Mouse (Mus musculus) embryonic facial prominence, embryonic 11.5 days (tissue): ENCODE data around the gene Rapgef1. TPM values are rescaled to one million over a fixed set of nuclear protein-coding genes. Genes with fewer than 3 reads are reported as not detected.
A peak's percentile ranks its signal among the peaks of the same experiment; 100 is the strongest.
"Not testable (repeated sequence)": the region's sequence is repeated elsewhere in the genome, so short reads cannot be mapped to it uniquely, and the experiment has no call there.

ENCODE experiments used
- ATAC-seq: fragments of 200-750 bp; cut with Nextera tagmentation; replicated peaks from 2 replicates; pipeline ENCODE4 v1.8.0; 2017; ENCODE audit warnings: low read depth; ENCODE audit not compliant: insufficient number of reproducible peaks, low FRiP score, low TSS enrichment
- DNase-seq: peaks from one replicate; pipeline ENCODE4 v3.0.0-alpha.2; 2015; ENCODE audit warnings: low spot score
- H3K27ac ChIP-seq: fragments of 300-500 bp; sonication (generic); replicated peaks from 2 replicates; pipeline ENCODE4 v1.5.1; 2014; ENCODE audit warnings: mild to moderate bottlenecking, low read depth, low read length, control low read depth
- H3K27me3 ChIP-seq: fragments of 300-500 bp; sonication (generic); 2 replicates; pipeline ENCODE4 v1.6.1; 2014; ENCODE audit warnings: mild to moderate bottlenecking, low read length, moderate library complexity, mixed read lengths; ENCODE audit not compliant: control insufficient read depth, insufficient read depth
- H3K36me3 ChIP-seq: fragments of 300-500 bp; sonication (generic); replicated peaks from 2 replicates; pipeline ENCODE4 v1.6.1; 2014; ENCODE audit warnings: low read depth, mild to moderate bottlenecking, low read length, moderate library complexity, mixed read lengths; ENCODE audit not compliant: control insufficient read depth, insufficient read depth
- H3K4me1 ChIP-seq: fragments of 300-500 bp; sonication (generic); 2 replicates; pipeline ENCODE4 v1.6.1; 2014; ENCODE audit warnings: low read length, mixed read lengths; ENCODE audit not compliant: control insufficient read depth, insufficient read depth
- H3K4me2 ChIP-seq: fragments of 300-500 bp; sonication (generic); 2 replicates; pipeline ENCODE4 v1.6.1; 2014; ENCODE audit warnings: low read depth, mild to moderate bottlenecking, control low read depth, low read length, moderate library complexity
- H3K4me3 ChIP-seq: fragments of 300-500 bp; sonication (generic); 2 replicates; pipeline ENCODE4 v1.5.1; 2014; ENCODE audit warnings: low read depth, low read length, control low read depth
- H3K9ac ChIP-seq: fragments of 300-500 bp; sonication (generic); replicated peaks from 2 replicates; pipeline ENCODE4 v1.6.1; 2014; ENCODE audit warnings: mild to moderate bottlenecking, control low read depth, low read length
- H3K9me3 ChIP-seq: fragments of 300-500 bp; sonication (generic); replicated peaks from 2 replicates; pipeline ENCODE4 v1.6.1; 2016; ENCODE audit warnings: mild to moderate bottlenecking, low read length, inconsistent platforms, mixed read lengths; ENCODE audit not compliant: control insufficient read depth
- WGBS: fragments of 180-500 bp; shearing (Covaris S2); extraction: QIAGEN DNeasy Blood & Tissue Kit; methylation state at CpG from one replicate; pipeline ENCODE4 v1.1.7; 2014; 5-methylcytosine and 5-hydroxymethylcytosine counted together
- polyA plus RNA-seq: library from polyadenylated mRNA; unstranded; fragments of >200 nt; fragmentation: Nextera tagmentation; extraction: Ambion mirVana; gene quantifications from 2 replicates; pipeline ENCODE4 v1.2.1, GENCODE M21; 2014

Rapgef1 gene
- polyA plus RNA-seq, 1 experiment from 2014 or later: 14.0 TPM

DNA sequence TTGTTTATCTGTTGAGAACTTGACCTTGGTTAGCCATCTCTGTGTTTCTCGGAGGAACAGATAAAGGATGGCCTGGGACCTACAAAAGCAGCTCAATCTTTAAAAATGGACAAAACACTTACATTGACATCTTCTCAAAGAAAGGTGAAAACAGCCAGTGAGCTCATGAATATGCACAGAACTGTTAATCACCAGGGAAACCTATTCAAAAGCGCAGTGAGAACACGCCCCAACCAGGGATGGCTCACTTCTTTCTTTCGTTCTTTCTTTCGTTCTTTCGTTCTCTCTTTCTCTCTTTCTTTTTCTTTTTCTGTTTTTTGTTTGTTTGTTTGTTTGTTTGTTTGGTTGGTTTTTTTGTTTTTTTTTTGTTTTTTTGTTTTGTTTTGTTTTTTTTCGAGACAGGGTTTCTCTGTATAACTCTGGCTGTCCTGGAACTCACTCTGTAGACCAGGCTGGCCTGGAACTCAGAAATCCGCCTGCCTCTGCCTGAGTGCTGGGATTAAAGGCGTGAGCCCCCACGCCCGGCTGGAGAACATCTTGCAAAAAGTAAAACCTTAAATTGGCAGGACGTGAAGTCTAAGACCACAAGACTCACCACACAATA lies 12.1 kb downstream of the Rapgef1 start:
- not testable (repeated sequence) for DNase-seq, H3K4me1 ChIP-seq, ATAC-seq, H3K27me3 ChIP-seq, H3K4me2 ChIP-seq, H3K9ac ChIP-seq, H3K9me3 ChIP-seq, H3K4me3 ChIP-seq, H3K36me3 ChIP-seq, H3K27ac ChIP-seq
- 91% methylated on average over 12 of the region's 12 CpGs for WGBS

DNA sequence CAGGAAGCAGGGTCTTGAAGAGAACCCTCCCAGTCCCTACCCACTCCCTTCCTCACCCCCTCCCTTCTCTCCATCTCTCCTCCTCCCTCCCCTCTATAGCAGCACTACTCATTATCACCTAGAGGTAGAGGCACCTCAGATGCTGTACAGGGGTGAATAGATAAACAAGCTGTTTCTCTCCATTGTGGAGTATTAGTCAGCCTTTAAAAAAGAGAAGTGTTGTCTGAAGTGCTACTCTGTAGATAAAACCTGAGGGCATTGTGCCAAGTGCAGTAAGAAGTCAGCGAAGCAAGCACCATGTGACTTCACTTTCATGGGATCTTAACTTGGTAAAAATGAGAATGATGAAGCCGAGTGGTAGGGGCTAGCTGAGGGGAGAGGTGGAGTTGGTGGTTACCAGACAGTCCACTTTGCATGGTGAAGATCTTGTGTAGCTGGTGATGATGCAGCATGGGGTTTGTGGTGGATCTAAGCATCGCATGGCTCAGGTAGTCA lies 12.7 kb downstream of the Rapgef1 start:
- Histone ChIP-seq H3K9me3 (no peaks in the 10 kb centered on the region), H3K36me3 (no peaks in the 10 kb centered on the region; the same call in 1 of the 2 replicates), H3K27me3 (no peaks in the 10 kb centered on the region), H3K9ac (no peak overlapping the region), H3K4me3 (no peak overlapping the region), H3K4me2 (no peak overlapping the region), H3K4me1 (peaks cover 3% of the 10 kb centered on the region; the same call in 1 of the 2 replicates), H3K27ac (no peak overlapping the region)
- no peak for ATAC-seq
- WGBS: 90% methylated on average over 3 of the region's 3 CpGs
- no peak for DNase-seq

DNA sequence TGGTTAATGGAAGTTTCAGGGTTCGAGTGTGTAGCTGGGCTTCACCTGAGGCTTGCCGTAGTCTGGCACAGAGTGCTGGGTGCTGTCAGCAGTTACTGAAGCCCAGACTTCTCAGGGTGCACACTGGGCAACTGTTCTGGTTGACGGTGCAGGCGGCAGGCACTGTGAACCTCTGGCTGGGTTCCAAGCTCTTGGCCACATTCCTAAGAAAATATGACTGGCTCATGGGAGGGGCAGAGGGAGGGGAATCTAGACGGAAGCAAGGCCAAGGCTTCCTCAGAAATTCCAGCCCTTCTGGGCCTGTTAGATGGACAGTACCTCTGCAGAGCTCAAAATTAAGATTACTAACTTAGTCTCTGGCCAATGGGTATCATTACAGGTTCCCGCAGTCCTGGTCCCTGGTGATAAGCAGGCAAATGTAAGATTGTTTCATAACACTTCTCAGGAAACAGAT lies 13.6 kb downstream of the Rapgef1 start:
- ATAC-seq (no peak), DNase-seq (peak; percentile 37)
- no peaks in the 10 kb centered on the region; the same call in 1 of the 2 replicates for H3K36me3 ChIP-seq
- H3K9ac ChIP-seq: no peak overlapping the region
- H3K4me1 ChIP-seq: peaks cover 3% of the 10 kb centered on the region; the same call in 1 of the 2 replicates
- no peak overlapping the region for H3K4me3 ChIP-seq
- no peak overlapping the region for H3K4me2 ChIP-seq
- 63% methylated on average over 6 of the region's 6 CpGs for whole genome bisulfite sequencing
- no peaks in the 10 kb centered on the region for H3K27me3 ChIP-seq
- no peak overlapping the region for H3K27ac ChIP-seq
- no peaks in the 10 kb centered on the region for H3K9me3 ChIP-seq

DNA sequence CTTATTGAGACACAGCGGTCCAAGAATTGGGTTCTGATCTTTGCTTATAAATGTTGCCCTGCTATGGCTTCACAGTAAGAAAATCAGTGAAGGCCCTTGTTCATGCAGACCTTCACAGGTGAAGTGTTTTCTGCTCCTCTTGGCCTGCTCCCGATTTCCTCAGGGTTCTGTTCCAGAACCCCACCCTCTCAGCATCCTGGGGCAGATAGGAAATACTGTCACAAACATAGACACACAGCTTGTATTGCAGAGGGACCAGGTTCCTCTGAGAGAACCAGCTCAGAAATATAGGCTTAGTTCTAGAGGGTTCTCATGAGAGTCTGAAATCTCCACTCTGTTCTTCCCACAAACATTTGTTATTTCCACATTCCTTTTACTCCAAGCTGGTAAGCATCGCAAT lies 14.3 kb downstream of the Rapgef1 start:
- no peak overlapping the region for H3K4me2 ChIP-seq
- peaks cover 3% of the 10 kb centered on the region; the same call in 1 of the 2 replicates for H3K4me1 ChIP-seq
- no peaks in the 10 kb centered on the region; the same call in 1 of the 2 replicates for H3K36me3 ChIP-seq
- no peak overlapping the region for H3K4me3 ChIP-seq
- H3K9me3 ChIP-seq: no peaks in the 10 kb centered on the region
- 97% methylated on average over 3 of the region's 3 CpGs for WGBS
- H3K9ac ChIP-seq: no peak overlapping the region
- ATAC-seq: no peak
- no peaks in the 10 kb centered on the region for H3K27me3 ChIP-seq
- no peak overlapping the region for H3K27ac ChIP-seq
- no peak for DNase-seq

DNA sequence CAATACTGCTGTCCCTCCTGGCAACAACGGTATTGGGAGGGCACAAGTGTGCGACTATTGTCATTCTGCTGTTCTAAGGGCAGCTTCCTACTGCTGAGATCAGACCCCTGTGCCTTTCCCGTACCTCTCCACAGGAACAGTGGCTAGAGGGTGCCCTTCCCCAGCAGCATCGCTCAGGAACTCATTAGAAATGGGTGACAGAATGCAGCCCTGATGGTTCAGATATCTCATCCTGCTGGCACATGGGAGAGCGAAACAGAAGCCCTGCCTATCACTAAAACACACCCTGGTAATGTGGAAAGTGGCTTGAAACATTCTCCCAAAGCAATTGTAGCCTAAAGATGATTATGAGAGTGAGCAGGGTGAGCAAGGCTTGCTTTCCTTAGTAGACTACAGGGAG lies 15.0 kb downstream of the Rapgef1 start:
- WGBS: 85% methylated on average over 5 of the region's 5 CpGs

DNA sequence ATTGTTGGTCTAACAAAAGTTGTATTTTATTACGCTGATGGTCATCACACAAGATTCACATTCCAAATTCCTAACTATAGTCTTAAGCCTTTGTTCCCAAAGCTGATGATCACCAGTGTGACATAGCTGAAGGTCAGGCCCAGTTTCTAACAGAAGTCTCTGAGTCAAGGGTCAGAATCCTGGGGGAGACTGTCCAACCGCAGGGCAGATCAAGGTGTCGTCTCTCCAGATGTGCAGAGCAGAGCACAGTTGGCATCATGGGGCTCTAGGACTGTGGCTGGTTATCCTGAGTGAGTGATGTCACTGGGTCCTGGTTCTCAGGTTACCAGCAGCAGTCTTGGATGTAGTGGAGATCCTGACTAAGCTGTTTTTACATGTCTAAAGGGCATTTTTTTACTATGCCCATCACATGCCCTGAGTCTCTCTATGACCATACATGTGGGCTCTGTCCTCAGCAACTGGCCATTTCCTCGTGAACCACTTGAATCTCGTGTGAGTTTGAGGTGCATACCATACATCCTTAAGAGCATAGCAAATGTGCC lies 16.5 kb downstream of the Rapgef1 start:
- H3K4me2 ChIP-seq: no peak overlapping the region
- peaks cover 3% of the 10 kb centered on the region; the same call in 1 of the 2 replicates for H3K4me1 ChIP-seq
- 73% methylated on average over 5 of the region's 5 CpGs for WGBS
- no peak for DNase-seq
- H3K36me3 ChIP-seq: no peaks in the 10 kb centered on the region
- no peak overlapping the region for H3K4me3 ChIP-seq
- H3K9me3 ChIP-seq: no peaks in the 10 kb centered on the region
- no peaks in the 10 kb centered on the region for H3K27me3 ChIP-seq
- ATAC-seq: no peak
- no peak overlapping the region for H3K9ac ChIP-seq
- no peak overlapping the region for H3K27ac ChIP-seq

More for the DNA sequence above, 15.0 kb downstream of the Rapgef1 start:
- DNase-seq: no peak
- Histone ChIP-seq H3K4me1 (peaks cover 3% of the 10 kb centered on the region; the same call in 1 of the 2 replicates), H3K27ac (no peak overlapping the region), H3K9ac (no peak overlapping the region), H3K4me3 (no peak overlapping the region), H3K9me3 (no peaks in the 10 kb centered on the region), H3K4me2 (no peak overlapping the region), H3K36me3 (no peaks in the 10 kb centered on the region; the same call in 1 of the 2 replicates), H3K27me3 (no peaks in the 10 kb centered on the region)
- ATAC-seq: no peak

- Histone ChIP-seq H3K9me3 (no peaks in the 10 kb centered on the region), H3K9ac (no peak overlapping the region), H3K27me3 (no peaks in the 10 kb centered on the region), H3K36me3 (no peaks in the 10 kb centered on the region), H3K27ac (no peak overlapping the region), H3K4me2 (no peak overlapping the region), H3K4me3 (no peak overlapping the region), H3K4me1 (peaks cover 3% of the 10 kb centered on the region; the same call in 1 of the 2 replicates)
- DNase-seq (no peak), ATAC-seq (no peak)
These were observed 18.0 kb downstream of the Rapgef1 start for GRCm38 (mm10) chr2:29637528-29637927.

- ATAC-seq (no peak), DNase-seq (no peak)
- Histone ChIP-seq H3K27ac (no peak overlapping the region), H3K4me1 (no peaks in the 10 kb centered on the region), H3K27me3 (no peaks in the 10 kb centered on the region), H3K36me3 (no peaks in the 10 kb centered on the region), H3K4me3 (no peak overlapping the region), H3K9me3 (no peaks in the 10 kb centered on the region), H3K4me2 (no peak overlapping the region), H3K9ac (no peak overlapping the region)
- WGBS: 88% methylated on average over 1 of the region's 1 CpGs
These were observed 19.9 kb downstream of the Rapgef1 start for GRCm38 (mm10) chr2:29639377-29639776.
